Mouse (Mus musculus): ENCODE results near the gene Acat1.

DNA sequence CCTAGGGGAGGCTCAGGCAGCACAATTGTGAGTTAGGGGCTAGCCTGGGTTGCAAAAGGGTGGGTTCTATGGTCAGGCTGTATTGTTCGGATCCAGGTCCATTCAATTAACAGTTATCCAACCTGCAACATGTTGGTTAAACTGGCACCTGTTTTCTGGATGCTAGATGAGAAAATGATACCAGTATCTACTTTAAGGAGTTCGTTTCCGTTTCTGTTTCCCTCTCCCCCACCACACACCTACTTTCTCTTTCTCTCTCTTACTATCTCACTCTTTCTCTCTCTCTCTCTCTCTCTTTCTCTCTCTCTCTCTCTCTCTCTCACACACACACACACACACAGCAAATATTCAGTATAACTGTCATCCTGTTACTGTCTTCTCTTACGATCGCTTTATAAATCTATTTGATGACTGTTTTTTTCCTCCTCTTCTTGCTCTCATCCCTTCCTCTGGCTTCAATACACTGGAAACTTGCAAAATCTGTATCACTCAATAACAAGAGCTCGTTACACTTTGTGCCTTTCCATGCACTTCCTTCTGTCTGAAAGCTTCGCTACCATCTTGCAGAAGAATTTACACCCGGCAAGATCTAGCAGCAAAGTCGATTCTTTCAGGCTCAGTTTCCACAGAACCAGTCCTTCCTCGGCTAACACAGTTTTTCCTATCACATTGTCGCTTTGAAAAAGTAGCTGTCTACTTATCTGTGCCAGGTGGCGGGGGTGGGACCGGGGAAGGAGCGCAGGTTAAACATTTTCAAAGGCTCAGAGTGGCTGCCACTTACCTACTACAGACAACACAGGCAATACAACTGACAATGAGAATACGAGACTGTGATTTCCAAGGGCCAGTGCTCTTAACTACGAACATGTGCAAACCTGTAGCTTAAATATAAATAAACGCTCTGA is 74.5 kb downstream of the Acat1 start:
- no peak for TF ChIP-seq POLR2A (IDR thresholded peaks at IDR 0.05; ENCODE audit: insufficient read depth, low read length)
- no peak for TF ChIP-seq EP300 (IDR thresholded peaks at IDR 0.05; ENCODE audit: insufficient read depth, low read depth, low read length)
- no peak for TF ChIP-seq CTCF (IDR thresholded peaks at IDR 0.05; ENCODE audit: low read depth, low read length)
